Mouse (Mus musculus) heart, embryonic 10.5 days (tissue): ENCODE measurements around the gene Hopx. TPM values are rescaled to one million over a fixed set of nuclear protein-coding genes. Genes with fewer than 3 reads are reported as not detected.

Source experiments
- DNase-seq: peaks from one replicate; pipeline ENCODE4 v3.0.0-alpha.2; 2017; ENCODE audit warnings: low spot score
- H3K27ac ChIP-seq: fragments of 300-500 bp; sonication (generic); 2 replicates; pipeline ENCODE4 v1.5.1; 2016; ENCODE audit warnings: mild to moderate bottlenecking
- H3K27me3 ChIP-seq: fragments of 300-500 bp; sonication (generic); 2 replicates; pipeline ENCODE4 v1.6.1; 2016; ENCODE audit warnings: mild to moderate bottlenecking; ENCODE audit not compliant: poor library complexity, insufficient read depth, severe bottlenecking
- H3K36me3 ChIP-seq: fragments of 300-500 bp; sonication (generic); 2 replicates; pipeline ENCODE4 v1.6.1; 2016; ENCODE audit warnings: mild to moderate bottlenecking, moderate library complexity
- H3K4me1 ChIP-seq: fragments of 300-500 bp; sonication (generic); 2 replicates; pipeline ENCODE4 v1.6.1; 2016; ENCODE audit warnings: mild to moderate bottlenecking
- H3K4me3 ChIP-seq: fragments of 300-500 bp; sonication (generic); 2 replicates; pipeline ENCODE4 v1.5.1; 2016; ENCODE audit warnings: mild to moderate bottlenecking, moderate library complexity
- H3K9me3 ChIP-seq: fragments of 300-500 bp; sonication (generic); 2 replicates; pipeline ENCODE4 v1.6.1; 2016; ENCODE audit warnings: mild to moderate bottlenecking, moderate library complexity
- WGBS: fragments of 180-500 bp; shearing (Covaris S2); methylation state at CpG from one replicate; pipeline ENCODE4 v1.1.7; 2016; 5-methylcytosine and 5-hydroxymethylcytosine counted together
- polyA plus RNA-seq: library from polyadenylated mRNA; unstranded; fragments of >200 nt; fragmentation: Nextera tagmentation; extraction: Ambion mirVana; gene quantifications from 2 replicates; pipeline ENCODE4 v1.2.1, GENCODE M21; 2016

Hopx gene
- polyA plus RNA-seq, 1 experiment from 2014 or later: 6.7 TPM

- H3K4me3 ChIP-seq: peak overlapping the region; percentile 36; the same call in 1 of the 2 replicates
Observed at GRCm38 (mm10) chr5:77129907-77130306, 15.0 kb upstream of the Hopx start.

GRCm38 (mm10) chr5:77128854-77129253, 13.9 kb upstream of the Hopx start:
- Histone ChIP-seq H3K9me3 (no peaks in the 10 kb centered on the region), H3K27ac (peak overlapping the region; percentile 82; the same call in 1 of the 2 replicates), H3K27me3 (no peaks in the 10 kb centered on the region; the same call in 1 of the 2 replicates), H3K4me1 (peaks cover 51% of the 10 kb centered on the region), H3K36me3 (no peaks in the 10 kb centered on the region), H3K4me3 (no peak overlapping the region)
- 88% methylated on average over 4 of the region's 4 CpGs for WGBS
- DNase-seq: no peak

More at GRCm38 (mm10) chr5:77129907-77130306, 15.0 kb upstream of the Hopx start:
- Histone ChIP-seq H3K4me1 (peaks cover 51% of the 10 kb centered on the region), H3K36me3 (no peaks in the 10 kb centered on the region), H3K27ac (peak overlapping the region; percentile 82), H3K27me3 (no peaks in the 10 kb centered on the region), H3K9me3 (no peaks in the 10 kb centered on the region)
- no peak for DNase-seq
- WGBS: 30% methylated on average over 2 of the region's 2 CpGs

DNA sequence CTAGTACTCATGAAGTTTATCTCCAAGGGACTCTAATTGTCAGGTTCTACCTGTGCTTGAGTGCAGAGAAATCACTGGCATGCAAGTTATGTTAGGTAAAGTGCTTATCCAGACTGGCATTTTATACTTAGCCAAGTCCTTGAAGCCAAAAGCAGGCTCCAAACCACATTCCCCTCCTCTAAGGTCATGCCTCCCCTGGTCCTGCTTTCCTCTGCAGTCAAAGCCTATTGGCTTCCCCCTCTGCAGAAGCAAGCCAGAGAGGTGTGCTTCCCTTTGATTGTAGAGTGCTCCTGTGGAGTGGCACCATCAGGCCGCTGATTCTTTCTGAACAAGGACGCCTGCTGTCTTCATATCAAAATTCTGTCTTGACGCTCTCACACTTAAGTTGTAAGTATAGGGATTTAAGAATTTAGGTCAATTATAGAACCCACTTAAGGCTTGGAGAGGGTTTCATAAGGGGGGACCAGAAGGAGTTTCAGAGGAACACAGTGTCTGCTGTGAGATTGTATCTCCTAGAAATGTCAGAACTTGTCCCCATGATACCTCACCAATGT, 11.6 kb upstream of the Hopx start:
- DNase-seq: no peak
- H3K27ac ChIP-seq: peak overlapping the region; percentile 64; the same call in 1 of the 2 replicates

DNA sequence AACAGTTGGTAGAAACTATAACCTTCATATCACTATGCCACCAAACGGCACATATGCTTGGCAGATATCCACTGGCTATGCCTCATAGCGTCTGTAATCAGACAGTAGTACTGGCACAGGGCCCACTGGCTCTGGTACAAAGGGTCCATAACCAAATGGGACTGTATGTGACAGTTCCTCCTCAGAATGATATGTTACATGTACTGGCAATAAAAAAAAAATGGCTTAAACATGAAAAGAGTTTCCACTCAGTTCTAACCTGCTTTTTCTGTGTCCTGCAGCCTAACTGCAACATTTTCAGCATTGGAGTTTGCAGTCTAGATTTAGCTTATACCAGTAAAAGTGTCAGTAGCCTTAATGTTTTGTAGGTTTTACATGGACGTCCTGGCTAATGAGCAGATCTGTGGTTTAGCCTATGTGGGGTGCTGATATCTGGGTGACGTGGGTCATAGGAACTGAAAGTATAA, 9.9 kb upstream of the Hopx start:
- no peak for DNase-seq
- no peak overlapping the region for H3K4me3 ChIP-seq
- WGBS: 69% methylated on average over 4 of the region's 4 CpGs
- H3K27ac ChIP-seq: peak overlapping the region; percentile 31; the same call in 1 of the 2 replicates
- peaks cover 2% of the 10 kb centered on the region; the same call in 1 of the 2 replicates for H3K27me3 ChIP-seq
- H3K9me3 ChIP-seq: no peaks in the 10 kb centered on the region
- H3K36me3 ChIP-seq: no peaks in the 10 kb centered on the region
- peaks cover 41% of the 10 kb centered on the region for H3K4me1 ChIP-seq

More for the DNA sequence above, 11.6 kb upstream of the Hopx start:
- H3K36me3 ChIP-seq: no peaks in the 10 kb centered on the region
- H3K4me3 ChIP-seq: no peak overlapping the region
- H3K4me1 ChIP-seq: peaks cover 55% of the 10 kb centered on the region
- no peaks in the 10 kb centered on the region; the same call in 1 of the 2 replicates for H3K27me3 ChIP-seq
- H3K9me3 ChIP-seq: no peaks in the 10 kb centered on the region
- 49% methylated on average over 3 of the region's 3 CpGs for WGBS

DNA sequence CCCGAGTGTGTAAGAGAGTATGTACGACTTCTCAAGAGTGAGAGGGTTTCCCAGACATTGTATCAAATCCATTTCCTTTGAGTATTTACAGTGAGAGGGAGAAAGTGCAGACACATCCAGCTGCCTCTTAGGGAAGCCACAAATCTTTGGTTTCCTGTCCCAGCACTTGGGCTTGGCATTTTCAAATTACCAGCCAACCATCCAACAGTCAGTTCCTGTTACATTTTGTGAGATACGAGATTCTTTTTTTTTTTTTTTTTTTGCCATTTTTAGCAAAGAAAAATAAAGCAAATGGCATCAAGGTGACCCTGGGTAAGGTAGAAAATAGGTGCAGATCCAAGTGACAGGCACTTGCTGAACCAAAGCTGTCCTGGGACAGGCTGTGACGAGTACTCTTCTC, 9.2 kb upstream of the Hopx start:
- WGBS: 58% methylated on average over 4 of the region's 4 CpGs
- no peak overlapping the region for H3K4me3 ChIP-seq
- no peak for DNase-seq

DNA sequence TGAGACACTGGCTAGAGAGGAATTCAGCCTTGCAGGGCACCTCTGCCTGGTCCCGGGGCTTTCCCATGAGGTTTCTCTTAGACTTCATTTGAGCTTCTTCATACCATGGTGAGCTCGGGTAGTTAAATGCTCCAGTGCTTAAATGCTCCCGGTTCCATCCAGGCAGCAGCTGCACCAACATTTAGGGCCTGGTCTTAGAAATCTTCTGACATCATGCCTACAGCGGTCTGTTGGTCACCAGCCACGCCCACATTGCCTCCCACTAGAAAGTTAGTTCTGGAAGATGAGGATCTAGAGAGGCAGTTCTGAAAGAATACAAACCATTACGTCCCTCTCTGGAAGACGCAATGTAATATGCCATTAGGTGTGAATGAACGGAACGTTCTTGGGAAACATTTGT, 8.7 kb upstream of the Hopx start:
- Histone ChIP-seq H3K27me3 (peaks cover 6% of the 10 kb centered on the region; the same call in 1 of the 2 replicates), H3K4me1 (peaks cover 49% of the 10 kb centered on the region), H3K36me3 (no peaks in the 10 kb centered on the region), H3K4me3 (no peak overlapping the region), H3K9me3 (no peaks in the 10 kb centered on the region), H3K27ac (peak overlapping the region; percentile 42; the same call in 1 of the 2 replicates)
- 62% methylated on average over 9 of the region's 9 CpGs for WGBS
- no peak for DNase-seq

More for the DNA sequence above, 9.2 kb upstream of the Hopx start:
- H3K4me1 ChIP-seq: peaks cover 44% of the 10 kb centered on the region
- H3K27me3 ChIP-seq: peaks cover 6% of the 10 kb centered on the region; the same call in 1 of the 2 replicates
- H3K27ac ChIP-seq: peak overlapping the region; percentile 31; the same call in 1 of the 2 replicates
- H3K9me3 ChIP-seq: no peaks in the 10 kb centered on the region
- H3K36me3 ChIP-seq: no peaks in the 10 kb centered on the region

DNA sequence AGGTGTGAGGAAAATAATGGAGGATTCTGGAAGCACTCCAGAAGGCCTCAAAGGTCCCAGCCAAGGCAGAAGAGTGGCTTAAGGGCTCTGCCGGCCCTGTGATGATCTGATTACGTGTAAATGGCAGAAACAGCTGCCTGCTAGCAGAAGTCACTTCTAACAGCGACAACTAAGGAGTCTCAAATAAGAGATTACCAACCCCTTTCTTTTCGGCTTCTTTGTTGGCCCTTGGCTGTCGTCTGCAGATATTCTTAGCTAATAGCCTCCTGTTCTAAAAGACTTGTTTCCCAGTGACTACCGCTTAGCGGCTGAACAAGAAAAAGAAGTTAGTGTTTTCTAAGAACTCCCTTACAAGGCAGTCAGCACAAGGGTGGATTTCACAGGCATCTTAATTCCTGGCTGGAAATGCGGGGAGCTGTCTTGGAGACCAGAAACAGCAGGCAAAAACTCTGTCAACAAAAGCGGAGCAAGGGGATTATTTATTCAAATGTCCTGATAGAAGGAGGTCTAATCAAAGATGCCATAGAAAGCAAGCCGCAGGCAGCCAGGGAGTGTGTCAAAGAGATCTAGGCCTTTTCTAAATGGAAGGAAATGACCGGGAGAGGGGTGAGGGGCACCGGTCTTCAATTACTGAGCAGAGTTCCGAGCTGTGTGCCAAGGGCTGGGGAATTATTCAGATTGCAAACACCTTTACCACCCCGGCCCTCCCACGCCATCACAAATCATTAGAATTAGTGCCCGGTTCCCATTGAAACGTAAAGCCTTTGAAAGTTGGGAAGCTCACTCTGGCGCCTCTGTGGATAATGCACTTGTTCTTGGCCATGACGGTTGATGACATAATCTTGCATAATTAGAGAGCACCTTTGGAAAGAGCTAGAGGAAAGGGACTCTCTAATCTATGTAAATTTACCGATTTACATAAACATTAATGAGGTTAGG, 7.6 kb upstream of the Hopx start:
- WGBS: 15% methylated on average over 20 of the region's 20 CpGs
- H3K36me3 ChIP-seq: no peaks in the 10 kb centered on the region
- peaks cover 55% of the 10 kb centered on the region for H3K4me1 ChIP-seq
- peak overlapping the region; percentile 72 for H3K27ac ChIP-seq
- H3K9me3 ChIP-seq: no peaks in the 10 kb centered on the region
- H3K27me3 ChIP-seq: peaks cover 6% of the 10 kb centered on the region; the same call in 1 of the 2 replicates
- no peak for DNase-seq
- no peak overlapping the region for H3K4me3 ChIP-seq

GRCm38 (mm10) chr5:77120701-77121100, 5.8 kb upstream of the Hopx start:
- H3K4me1 ChIP-seq: peaks cover 52% of the 10 kb centered on the region
- whole genome bisulfite sequencing: 67% methylated on average over 7 of the region's 7 CpGs
- no peak for DNase-seq
- no peaks in the 10 kb centered on the region for H3K9me3 ChIP-seq
- H3K27me3 ChIP-seq: peaks cover 6% of the 10 kb centered on the region; the same call in 1 of the 2 replicates
- no peak overlapping the region for H3K4me3 ChIP-seq
- H3K36me3 ChIP-seq: no peaks in the 10 kb centered on the region
- peak overlapping the region; percentile 23; the same call in 1 of the 2 replicates for H3K27ac ChIP-seq

DNA sequence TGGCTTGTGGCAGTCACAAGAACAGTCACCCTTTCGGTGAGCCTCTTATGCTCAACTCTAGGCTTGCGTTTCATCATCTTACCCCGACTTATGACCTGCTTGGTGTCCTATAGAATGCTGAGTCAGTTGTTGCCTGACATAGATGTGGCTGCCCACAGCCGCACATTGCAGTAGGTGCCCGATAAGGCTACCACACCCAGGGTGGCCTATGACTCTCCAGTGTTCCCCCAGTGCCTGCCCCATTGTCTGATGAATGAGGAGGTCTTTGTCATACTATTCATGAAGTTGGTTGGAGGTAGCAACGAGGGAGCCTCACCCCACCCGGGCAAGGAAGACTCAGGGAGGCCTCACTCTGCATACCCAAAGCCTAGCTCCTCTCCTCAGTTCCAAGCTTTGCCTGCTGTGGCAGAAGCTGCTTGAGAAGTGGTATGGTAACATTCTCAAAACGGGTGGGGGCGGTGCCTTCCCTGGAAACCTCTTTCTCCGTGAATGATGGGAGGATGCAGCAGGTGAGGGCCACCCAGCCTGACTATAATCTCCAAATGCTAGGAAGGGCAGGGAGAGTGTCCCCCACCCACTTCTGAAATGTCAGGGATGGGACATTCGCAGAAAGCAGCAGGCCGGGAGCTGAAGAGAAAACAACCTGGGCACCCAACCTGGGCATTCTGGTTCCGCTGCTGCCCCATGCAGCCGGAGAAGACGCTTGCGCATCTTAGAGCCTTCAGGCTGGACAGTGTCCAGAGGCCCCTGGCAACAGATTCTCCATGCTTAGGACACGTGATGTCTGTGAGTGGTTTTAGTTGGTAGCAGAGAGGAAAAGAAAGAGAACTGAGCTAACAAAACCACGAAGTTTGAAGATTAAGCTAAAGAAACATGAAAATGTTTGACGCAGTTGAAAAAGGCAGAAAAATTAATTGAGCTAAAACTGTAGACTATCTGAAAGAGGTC, 4.8 kb upstream of the Hopx start:
- 76% methylated on average over 19 of the region's 19 CpGs for WGBS
- no peaks in the 10 kb centered on the region for H3K36me3 ChIP-seq
- H3K4me1 ChIP-seq: peaks cover 58% of the 10 kb centered on the region
- H3K9me3 ChIP-seq: no peaks in the 10 kb centered on the region
- DNase-seq: no peak
- no peak overlapping the region for H3K4me3 ChIP-seq
- H3K27me3 ChIP-seq: peaks cover 6% of the 10 kb centered on the region; the same call in 1 of the 2 replicates
- H3K27ac ChIP-seq: peak overlapping the region; percentile 69

DNA sequence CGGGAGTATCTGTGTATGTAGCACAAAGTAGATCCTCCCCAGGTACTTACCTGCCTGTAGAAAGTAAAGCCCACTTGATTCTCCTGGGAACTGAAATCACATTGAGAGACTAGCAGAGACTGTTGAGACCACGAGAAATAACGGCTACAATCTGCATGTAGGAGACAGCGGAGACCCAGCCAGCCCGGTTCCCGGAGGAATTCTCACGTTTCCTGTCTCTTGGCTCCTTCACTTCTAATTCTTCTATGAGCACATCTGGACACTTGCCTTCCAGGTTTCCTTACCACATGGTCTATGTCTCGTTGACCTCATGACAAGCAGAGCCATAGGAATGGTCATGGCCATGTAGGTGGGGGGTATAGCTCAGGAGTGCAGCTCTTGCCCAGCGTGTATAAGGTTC, 811 bp upstream of the Hopx start:
- Histone ChIP-seq H3K27me3 (peaks cover 6% of the 10 kb centered on the region; the same call in 1 of the 2 replicates), H3K36me3 (no peaks in the 10 kb centered on the region), H3K9me3 (no peaks in the 10 kb centered on the region), H3K4me3 (no peak overlapping the region), H3K4me1 (peaks cover 46% of the 10 kb centered on the region), H3K27ac (peak overlapping the region; percentile 91)
- 78% methylated on average over 9 of the region's 9 CpGs for WGBS
- no peak for DNase-seq

- Histone ChIP-seq H3K9me3 (no peaks in the 10 kb centered on the region), H3K4me3 (peak overlapping the region; percentile 58), H3K36me3 (peaks cover 6% of the 10 kb centered on the region; the same call in 1 of the 2 replicates), H3K4me1 (peaks cover 38% of the 10 kb centered on the region), H3K27ac (peak overlapping the region; percentile 91), H3K27me3 (no peaks in the 10 kb centered on the region)
- 39% methylated on average over 3 of the region's 3 CpGs for WGBS
- DNase-seq: no peak
Observed at GRCm38 (mm10) chr5:77113773-77114172, 1.1 kb downstream of the Hopx start.

DNA sequence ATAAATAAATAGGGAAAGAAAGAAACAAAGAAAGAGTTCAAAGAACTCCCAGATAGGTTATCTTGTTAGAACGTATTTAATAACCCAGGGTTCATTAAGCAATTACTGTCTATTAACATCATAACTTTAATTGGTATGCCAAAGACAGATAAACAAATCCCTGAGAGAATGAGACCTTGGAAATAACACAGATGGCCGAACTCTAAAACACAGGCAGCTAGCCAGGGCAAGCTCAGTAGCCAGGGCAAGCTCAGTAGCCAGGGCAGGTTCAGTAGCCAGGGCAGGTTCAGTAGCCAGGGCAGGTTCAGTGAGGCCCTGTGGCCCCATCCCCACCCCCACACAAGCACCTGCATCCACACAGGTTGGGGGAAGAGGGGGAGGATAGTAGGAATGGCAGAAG, 2.9 kb downstream of the Hopx start:
- peaks cover 8% of the 10 kb centered on the region; the same call in 1 of the 2 replicates for H3K36me3 ChIP-seq
- no peaks in the 10 kb centered on the region for H3K27me3 ChIP-seq
- WGBS: 70% methylated on average over 2 of the region's 2 CpGs
- no peak for DNase-seq
- peak overlapping the region; percentile 76 for H3K27ac ChIP-seq
- no peaks in the 10 kb centered on the region for H3K9me3 ChIP-seq
- peak overlapping the region; percentile 45 for H3K4me3 ChIP-seq
- H3K4me1 ChIP-seq: peaks cover 31% of the 10 kb centered on the region
